Mouse (Mus musculus) midbrain, embryonic 13.5 days (tissue): ENCODE results near the gene Gm20937. TPM values are rescaled to one million over a fixed set of nuclear protein-coding genes. Genes with fewer than 3 reads are reported as not detected.
"Not testable (repeated sequence)": the region's sequence is repeated elsewhere in the genome, so short reads cannot be mapped to it uniquely, and the experiment has no call there.

Experiments used
- ATAC-seq: fragments of 200-750 bp; cut with Nextera tagmentation; 2 replicates; pipeline ENCODE4 v1.8.0; 2017; ENCODE audit warnings: mild to moderate bottlenecking, moderate TSS enrichment, moderate library complexity
- H3K27ac ChIP-seq: fragments of 300-500 bp; sonication (generic); 2 replicates; pipeline ENCODE4 v1.5.1; 2015; ENCODE audit warnings: inconsistent platforms, mild to moderate bottlenecking, moderate library complexity
- H3K27me3 ChIP-seq: fragments of 300-500 bp; sonication (generic); 2 replicates; pipeline ENCODE4 v1.6.1; 2015; ENCODE audit warnings: mild to moderate bottlenecking, inconsistent platforms
- H3K36me3 ChIP-seq: fragments of 300-500 bp; sonication (generic); 2 replicates; pipeline ENCODE4 v1.6.1; 2015; ENCODE audit warnings: mild to moderate bottlenecking, inconsistent platforms
- H3K4me1 ChIP-seq: fragments of 300-500 bp; sonication (generic); replicated peaks from 2 replicates; pipeline ENCODE4 v1.6.1; 2015; ENCODE audit warnings: inconsistent platforms
- H3K4me2 ChIP-seq: fragments of 300-500 bp; sonication (generic); replicated peaks from 2 replicates; pipeline ENCODE4 v1.6.1; 2015; ENCODE audit warnings: moderate library complexity, mild to moderate bottlenecking, inconsistent platforms
- H3K4me3 ChIP-seq: fragments of 300-500 bp; sonication (generic); replicated peaks from 2 replicates; pipeline ENCODE4 v1.5.1; 2015; ENCODE audit warnings: mild to moderate bottlenecking, inconsistent platforms
- H3K9ac ChIP-seq: fragments of 300-500 bp; sonication (generic); replicated peaks from 2 replicates; pipeline ENCODE4 v1.6.1; 2015; ENCODE audit warnings: mild to moderate bottlenecking, inconsistent platforms
- H3K9me3 ChIP-seq: fragments of 300-500 bp; sonication (generic); 2 replicates; pipeline ENCODE4 v1.6.1; 2016; ENCODE audit warnings: mild to moderate bottlenecking, inconsistent platforms
- WGBS: fragments of 180-500 bp; shearing (Covaris S2); methylation state at CpG from one replicate; pipeline ENCODE4 v1.1.7; 2015; 5-methylcytosine and 5-hydroxymethylcytosine counted together
- polyA plus RNA-seq: library from polyadenylated mRNA; unstranded; fragments of >200 nt; fragmentation: Nextera tagmentation; extraction: Ambion mirVana; gene quantifications from 2 replicates; pipeline ENCODE4 v1.2.1, GENCODE M21; 2015

The Gm20937 gene
- not detected in 2 replicates for polyA plus RNA-seq

- not testable (repeated sequence) for H3K27ac ChIP-seq, H3K9me3 ChIP-seq, H3K9ac ChIP-seq, H3K4me1 ChIP-seq, H3K27me3 ChIP-seq, H3K4me3 ChIP-seq, H3K4me2 ChIP-seq, H3K36me3 ChIP-seq, ATAC-seq
- no CpG with 5 or more reads among the region's 6 CpGs for WGBS
These were observed at the start of gene Gm20937 for GRCm38 (mm10) chrY:68294798-68295197. Gm20937 (minus strand) TSS chrY:68294898.

Other genes starting within 250 kb of the Gm20937 start
- not detected in 2 replicates for gene Gm20816, start 243.1 kb upstream of the Gm20937 start, polyA plus RNA-seq